Mouse (Mus musculus): Measurements from ENCODE around the gene Slc4a4. TPM values are rescaled to one million over a fixed set of nuclear protein-coding genes. Genes with fewer than 3 reads are reported as not detected.

Gene Slc4a4
- polyA plus RNA-seq, 1 experiment from 2014 or later = 0.98 TPM

GRCm38 (mm10) chr5:89018537-89018936, 131.9 kb downstream of the Slc4a4 start:
- Histone ChIP-seq H3K4me3 (ENCODE audit: low read depth, low read length) (no peak overlapping the region), H3K27ac (ENCODE audit: low read depth, low read length) (no peak overlapping the region), H3K4me2 (ENCODE audit: low read length) (no peak overlapping the region), H3K4me1 (ENCODE audit: control insufficient read depth, insufficient read depth, low read length) (no peaks in the 10 kb centered on the region), H3K36me3 (ENCODE audit: control insufficient read depth, insufficient read depth, low read length) (no peaks in the 10 kb centered on the region), H3K9ac (ENCODE audit: low read length) (no peak overlapping the region), H3K9me3 (replicated peaks; ENCODE audit: control insufficient read depth, low read length) (no peaks in the 10 kb centered on the region), H3K27me3 (replicated peaks; ENCODE audit: control insufficient read depth, insufficient read depth, low read length) (no peaks in the 10 kb centered on the region)
- ATAC-seq = no peak
- DNase-seq (ENCODE audit: low spot score) = no peak
- WGBS = 31% methylated on average over 6 of the region's 6 CpGs

DNA sequence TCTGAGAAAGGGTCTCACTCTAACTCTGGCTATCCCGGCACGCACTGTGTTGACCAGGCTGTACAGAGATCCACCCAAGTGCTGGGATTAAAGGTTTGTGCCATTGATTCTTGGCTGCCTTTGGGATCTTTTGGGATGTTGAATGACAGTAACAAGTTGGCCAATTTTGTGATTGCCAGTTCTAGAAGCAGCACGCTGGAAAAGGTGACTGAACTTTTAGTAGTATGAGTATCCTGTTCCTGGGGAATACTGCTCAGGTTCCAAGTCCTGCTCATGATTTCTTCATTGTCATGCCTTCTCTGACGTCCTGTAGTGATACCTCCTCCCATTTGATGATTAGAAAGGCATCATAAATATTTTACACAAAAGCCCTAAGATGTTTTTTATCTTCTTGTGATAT, 137.8 kb downstream of the Slc4a4 start:
- no peak overlapping the region for H3K9ac ChIP-seq (ENCODE audit: low read length)
- H3K27me3 ChIP-seq (replicated peaks; ENCODE audit: control insufficient read depth, insufficient read depth, low read length) = no peaks in the 10 kb centered on the region
- ATAC-seq = no peak
- no peaks in the 10 kb centered on the region for H3K9me3 ChIP-seq (replicated peaks; ENCODE audit: control insufficient read depth, low read length)
- no peaks in the 10 kb centered on the region for H3K4me1 ChIP-seq (ENCODE audit: control insufficient read depth, insufficient read depth, low read length)
- no peak overlapping the region for H3K4me2 ChIP-seq (ENCODE audit: low read length)
- no peaks in the 10 kb centered on the region for H3K36me3 ChIP-seq (ENCODE audit: control insufficient read depth, insufficient read depth, low read length)
- no peak overlapping the region for H3K27ac ChIP-seq (ENCODE audit: low read depth, low read length)
- DNase-seq (ENCODE audit: low spot score) = no peak
- WGBS = 90% methylated on average over 4 of the region's 4 CpGs
- H3K4me3 ChIP-seq (ENCODE audit: low read depth, low read length) = no peak overlapping the region

DNA sequence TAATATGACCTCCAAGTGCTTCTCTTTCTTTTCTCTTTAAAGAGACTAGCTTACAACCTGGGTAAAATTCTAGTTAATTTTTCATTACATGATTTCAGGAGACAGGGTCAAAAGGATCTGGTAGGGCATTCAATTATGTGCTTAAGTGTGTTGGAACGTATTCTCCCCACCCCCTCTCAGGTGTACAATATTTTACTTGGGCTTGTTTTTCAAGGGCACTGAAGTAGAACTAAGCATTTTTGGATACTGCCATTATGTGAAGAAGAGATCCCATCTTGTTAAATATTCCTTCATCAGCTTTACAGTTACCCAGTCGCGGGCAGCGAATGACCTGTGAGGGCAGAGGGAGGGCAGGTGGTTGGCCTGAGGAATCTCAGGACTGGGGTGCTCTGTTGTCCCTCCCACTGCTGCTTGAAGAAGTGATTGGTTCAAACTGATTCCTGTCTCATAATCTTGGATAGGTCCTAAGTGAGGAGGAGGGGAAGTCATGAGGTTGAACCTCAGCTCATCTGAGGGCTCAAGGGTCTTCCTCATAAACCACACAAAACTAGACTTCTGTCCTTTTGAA, 141.0 kb downstream of the Slc4a4 start:
- ATAC-seq (no peak), DNase-seq (ENCODE audit: low spot score) (no peak)
- H3K9ac ChIP-seq (ENCODE audit: low read length) = no peak overlapping the region
- H3K27ac ChIP-seq (ENCODE audit: low read depth, low read length) = no peak overlapping the region
- no peaks in the 10 kb centered on the region for H3K4me1 ChIP-seq (ENCODE audit: control insufficient read depth, insufficient read depth, low read length)
- H3K36me3 ChIP-seq (ENCODE audit: control insufficient read depth, insufficient read depth, low read length) = no peaks in the 10 kb centered on the region
- H3K9me3 ChIP-seq (replicated peaks; ENCODE audit: control insufficient read depth, low read length) = no peaks in the 10 kb centered on the region
- no peak overlapping the region for H3K4me3 ChIP-seq (ENCODE audit: low read depth, low read length)
- WGBS = 83% methylated on average over 4 of the region's 4 CpGs
- no peak overlapping the region for H3K4me2 ChIP-seq (ENCODE audit: low read length)
- H3K27me3 ChIP-seq (replicated peaks; ENCODE audit: control insufficient read depth, insufficient read depth, low read length) = no peaks in the 10 kb centered on the region

DNA sequence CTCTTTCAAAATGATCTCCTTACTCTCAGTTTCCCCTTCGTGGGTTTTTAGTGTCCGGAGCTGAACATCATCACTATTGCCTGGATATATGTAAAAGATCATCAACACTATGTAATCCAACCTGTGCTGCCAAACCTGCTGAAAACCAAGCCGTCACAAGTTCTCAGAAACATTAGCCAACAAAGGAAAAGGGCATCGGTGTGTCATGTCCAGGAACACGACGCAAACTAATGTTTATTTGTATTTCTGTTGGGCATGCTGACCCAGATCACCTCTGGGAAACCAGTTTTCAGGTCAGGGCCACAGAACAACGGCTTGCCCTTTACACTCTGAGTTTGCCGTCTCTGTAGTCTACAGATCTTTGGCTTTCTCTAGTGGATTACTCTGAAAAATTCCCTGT, 146.0 kb downstream of the Slc4a4 start:
- Histone ChIP-seq H3K4me1 (ENCODE audit: control insufficient read depth, insufficient read depth, low read length) (no peaks in the 10 kb centered on the region), H3K4me2 (ENCODE audit: low read length) (no peak overlapping the region), H3K27ac (ENCODE audit: low read depth, low read length) (no peak overlapping the region), H3K27me3 (replicated peaks; ENCODE audit: control insufficient read depth, insufficient read depth, low read length) (no peaks in the 10 kb centered on the region), H3K36me3 (ENCODE audit: control insufficient read depth, insufficient read depth, low read length) (no peaks in the 10 kb centered on the region), H3K9me3 (replicated peaks; ENCODE audit: control insufficient read depth, low read length) (no peaks in the 10 kb centered on the region), H3K9ac (ENCODE audit: low read length) (no peak overlapping the region), H3K4me3 (ENCODE audit: low read depth, low read length) (no peak overlapping the region)
- ATAC-seq (no peak), DNase-seq (ENCODE audit: low spot score) (no peak)
- WGBS = 95% methylated on average over 8 of the region's 8 CpGs

DNA sequence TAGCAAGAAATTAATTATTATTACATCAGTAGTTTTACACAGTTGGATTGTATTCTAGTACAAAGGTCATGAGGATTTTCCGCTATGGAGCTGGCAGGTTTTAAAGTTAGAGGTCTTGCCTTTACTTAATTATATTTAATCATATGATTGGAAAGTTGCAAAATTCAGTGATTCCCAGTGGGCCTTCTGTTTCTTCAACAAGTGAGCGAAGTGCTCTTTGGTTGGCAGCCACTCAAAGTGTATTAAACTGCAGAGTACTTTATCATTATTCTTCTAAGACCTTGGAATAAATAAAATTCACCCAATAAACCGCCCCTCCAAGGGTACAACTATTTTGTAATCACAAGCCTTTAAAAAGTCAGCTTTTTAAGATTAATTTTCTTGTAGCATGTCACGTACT, 146.6 kb downstream of the Slc4a4 start:
- H3K9me3 ChIP-seq (replicated peaks; ENCODE audit: control insufficient read depth, low read length) = no peaks in the 10 kb centered on the region
- H3K36me3 ChIP-seq (ENCODE audit: control insufficient read depth, insufficient read depth, low read length) = no peaks in the 10 kb centered on the region
- no peak overlapping the region for H3K4me2 ChIP-seq (ENCODE audit: low read length)
- ATAC-seq (no peak), DNase-seq (ENCODE audit: low spot score) (no peak)
- 77% methylated on average over 4 of the region's 4 CpGs for WGBS
- no peak overlapping the region for H3K27ac ChIP-seq (ENCODE audit: low read depth, low read length)
- H3K4me1 ChIP-seq (ENCODE audit: control insufficient read depth, insufficient read depth, low read length) = no peaks in the 10 kb centered on the region
- H3K27me3 ChIP-seq (replicated peaks; ENCODE audit: control insufficient read depth, insufficient read depth, low read length) = no peaks in the 10 kb centered on the region
- H3K9ac ChIP-seq (ENCODE audit: low read length) = no peak overlapping the region
- no peak overlapping the region for H3K4me3 ChIP-seq (ENCODE audit: low read depth, low read length)

GRCm38 (mm10) chr5:89036147-89036546, 149.5 kb downstream of the Slc4a4 start:
- DNase-seq (ENCODE audit: low spot score) (no peak), ATAC-seq (no peak)
- H3K9me3 ChIP-seq (replicated peaks; ENCODE audit: control insufficient read depth, low read length) = no peaks in the 10 kb centered on the region
- no peak overlapping the region for H3K4me3 ChIP-seq (ENCODE audit: low read depth, low read length)
- no peaks in the 10 kb centered on the region for H3K27me3 ChIP-seq (replicated peaks; ENCODE audit: control insufficient read depth, insufficient read depth, low read length)
- no peak overlapping the region for H3K27ac ChIP-seq (ENCODE audit: low read depth, low read length)
- no peaks in the 10 kb centered on the region for H3K36me3 ChIP-seq (ENCODE audit: control insufficient read depth, insufficient read depth, low read length)
- H3K4me1 ChIP-seq (ENCODE audit: control insufficient read depth, insufficient read depth, low read length) = no peaks in the 10 kb centered on the region
- WGBS = 76% methylated on average over 5 of the region's 5 CpGs
- no peak overlapping the region for H3K9ac ChIP-seq (ENCODE audit: low read length)
- no peak overlapping the region for H3K4me2 ChIP-seq (ENCODE audit: low read length)

DNA sequence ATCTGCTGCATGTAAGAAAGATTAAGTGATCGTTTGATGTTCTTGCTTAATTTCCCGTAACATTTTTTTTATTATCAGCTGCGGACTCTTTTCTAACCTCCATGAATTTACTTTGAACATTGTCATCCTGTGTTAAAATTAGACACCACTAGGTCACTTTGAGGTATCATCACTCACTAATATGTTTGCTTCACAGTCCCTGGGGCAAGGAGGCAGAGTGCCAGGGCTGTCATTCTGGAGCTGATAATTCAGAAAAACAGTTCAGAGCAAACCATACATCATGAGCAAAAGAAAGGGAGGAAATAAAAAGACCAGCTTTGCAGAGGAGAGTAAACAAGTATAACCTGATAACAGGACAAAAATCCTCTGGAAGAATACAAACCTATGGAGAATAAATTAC, 154.2 kb downstream of the Slc4a4 start:
- Histone ChIP-seq H3K4me1 (ENCODE audit: control insufficient read depth, insufficient read depth, low read length) (no peaks in the 10 kb centered on the region), H3K4me2 (ENCODE audit: low read length) (no peak overlapping the region), H3K36me3 (ENCODE audit: control insufficient read depth, insufficient read depth, low read length) (no peaks in the 10 kb centered on the region), H3K27me3 (replicated peaks; ENCODE audit: control insufficient read depth, insufficient read depth, low read length) (no peaks in the 10 kb centered on the region), H3K27ac (ENCODE audit: low read depth, low read length) (no peak overlapping the region), H3K9me3 (replicated peaks; ENCODE audit: control insufficient read depth, low read length) (no peaks in the 10 kb centered on the region), H3K9ac (ENCODE audit: low read length) (no peak overlapping the region), H3K4me3 (ENCODE audit: low read depth, low read length) (no peak overlapping the region)
- ATAC-seq (no peak), DNase-seq (ENCODE audit: low spot score) (no peak)
- 84% methylated on average over 3 of the region's 3 CpGs for WGBS

DNA sequence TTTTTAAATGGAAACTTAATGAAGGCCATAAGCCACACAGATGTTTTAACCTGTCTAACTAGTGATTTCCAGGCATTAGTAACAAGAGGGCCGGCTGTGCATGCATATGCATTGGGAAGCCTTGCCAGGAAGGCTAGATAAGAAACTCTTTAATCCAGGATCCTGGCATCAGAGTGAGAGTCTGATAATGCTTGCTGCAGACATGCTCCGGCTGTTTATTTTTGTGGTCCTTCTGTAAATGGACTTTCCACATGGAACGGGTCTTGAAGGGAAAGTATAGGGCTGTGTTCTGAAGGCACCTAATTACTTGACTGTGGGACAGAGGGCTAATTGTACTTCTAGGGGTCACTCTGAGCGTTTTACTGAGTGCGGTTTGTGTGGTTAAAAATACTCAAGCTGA, 157.2 kb downstream of the Slc4a4 start:
- H3K9ac ChIP-seq (ENCODE audit: low read length) = no peak overlapping the region
- no peak overlapping the region for H3K4me2 ChIP-seq (ENCODE audit: low read length)
- H3K4me1 ChIP-seq (ENCODE audit: control insufficient read depth, insufficient read depth, low read length) = no peaks in the 10 kb centered on the region
- no peaks in the 10 kb centered on the region for H3K36me3 ChIP-seq (ENCODE audit: control insufficient read depth, insufficient read depth, low read length)
- no peaks in the 10 kb centered on the region for H3K27me3 ChIP-seq (replicated peaks; ENCODE audit: control insufficient read depth, insufficient read depth, low read length)
- DNase-seq (ENCODE audit: low spot score) (peak; percentile 69), ATAC-seq (peak; percentile 78)
- H3K4me3 ChIP-seq (ENCODE audit: low read depth, low read length) = no peak overlapping the region
- H3K27ac ChIP-seq (ENCODE audit: low read depth, low read length) = 0 out of 2 replicates have a peak overlapping the region, but pooled peaks have one; percentile 9
- 38% methylated on average over 5 of the region's 5 CpGs for WGBS
- H3K9me3 ChIP-seq (replicated peaks; ENCODE audit: control insufficient read depth, low read length) = no peaks in the 10 kb centered on the region

- H3K27me3 ChIP-seq (replicated peaks; ENCODE audit: control insufficient read depth, insufficient read depth, low read length) = no peaks in the 10 kb centered on the region
- H3K4me2 ChIP-seq (ENCODE audit: low read length) = no peak overlapping the region
- DNase-seq (ENCODE audit: low spot score) = no peak
- H3K9ac ChIP-seq (ENCODE audit: low read length) = no peak overlapping the region
- H3K36me3 ChIP-seq (ENCODE audit: control insufficient read depth, insufficient read depth, low read length) = no peaks in the 10 kb centered on the region
- H3K4me3 ChIP-seq (ENCODE audit: low read depth, low read length) = no peak overlapping the region
- H3K4me1 ChIP-seq (ENCODE audit: control insufficient read depth, insufficient read depth, low read length) = no peaks in the 10 kb centered on the region
- H3K27ac ChIP-seq (ENCODE audit: low read depth, low read length) = no peak overlapping the region
- no peak for ATAC-seq
- H3K9me3 ChIP-seq (replicated peaks; ENCODE audit: control insufficient read depth, low read length) = no peaks in the 10 kb centered on the region
- 91% methylated on average over 5 of the region's 5 CpGs for WGBS
Observed at GRCm38 (mm10) chr5:89044801-89045200, 158.2 kb downstream of the Slc4a4 start.

Data from forebrain, embryonic 14.5 days (tissue).